Mouse (Mus musculus): Measurements from ENCODE around the gene Arhgap20. TPM values are rescaled to one million over a fixed set of nuclear protein-coding genes. Genes with fewer than 3 reads are reported as not detected.

Gene Arhgap20
- polyA plus RNA-seq, 1 experiment = 9.2 TPM

DNA sequence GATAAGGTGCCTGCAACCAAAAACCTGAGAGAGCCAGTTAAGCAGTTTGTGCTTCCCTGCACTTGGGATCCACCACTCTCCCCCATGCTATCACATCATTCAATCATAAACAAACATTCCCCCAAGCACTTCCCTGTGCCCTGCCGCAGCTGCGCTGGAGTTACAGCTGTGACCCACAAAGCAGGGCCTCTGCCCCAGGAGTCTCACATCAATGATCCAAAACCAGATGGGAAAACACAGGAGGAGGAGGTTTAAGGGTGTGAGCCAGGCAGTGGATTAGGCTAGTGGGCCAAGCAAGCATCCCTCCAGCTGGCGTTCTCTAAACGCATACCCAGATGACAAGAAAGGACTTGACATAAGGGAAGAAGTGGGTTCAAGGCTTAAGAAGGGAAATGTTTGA is 109.2 kb downstream of the Arhgap20 start:
- TF ChIP-seq POLR2A (IDR thresholded peaks at IDR 0.05; ENCODE audit: borderline replicate concordance, extremely low read depth, insufficient read depth, insufficient read length, poor library complexity, severe bottlenecking) (no peak), CTCF (IDR thresholded peaks at IDR 0.05; ENCODE audit: borderline replicate concordance, extremely low read depth, insufficient read depth, insufficient read length) (no peak)
- DNase-seq (ENCODE audit: low read depth) = peak; percentile 14

DNA sequence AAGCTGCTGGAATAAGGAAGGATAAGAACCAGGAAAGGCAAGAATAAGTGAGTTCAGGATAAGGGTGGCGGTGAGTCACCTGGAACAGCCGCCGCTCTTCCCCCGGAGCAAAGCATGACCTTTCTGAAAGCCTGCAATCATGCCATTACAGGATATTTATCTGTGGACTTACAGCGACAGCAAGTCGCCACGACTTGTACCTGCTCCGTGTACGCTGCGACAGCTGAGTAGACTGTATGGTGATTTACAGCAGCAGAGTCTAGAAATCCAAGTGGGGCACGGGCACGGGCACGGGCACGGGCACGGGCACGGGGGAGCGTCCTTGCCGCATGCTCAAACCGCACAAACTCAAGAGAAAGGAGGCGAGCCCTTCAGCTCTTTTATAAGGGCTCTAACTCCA is 110.4 kb downstream of the Arhgap20 start:
- DNase-seq (ENCODE audit: low read depth) = no peak
- TF ChIP-seq POLR2A (IDR thresholded peaks at IDR 0.05; ENCODE audit: borderline replicate concordance, extremely low read depth, insufficient read depth, insufficient read length, poor library complexity, severe bottlenecking) = no peak
- TF ChIP-seq CTCF (IDR thresholded peaks at IDR 0.05; ENCODE audit: borderline replicate concordance, extremely low read depth, insufficient read depth, insufficient read length) = no peak

DNA sequence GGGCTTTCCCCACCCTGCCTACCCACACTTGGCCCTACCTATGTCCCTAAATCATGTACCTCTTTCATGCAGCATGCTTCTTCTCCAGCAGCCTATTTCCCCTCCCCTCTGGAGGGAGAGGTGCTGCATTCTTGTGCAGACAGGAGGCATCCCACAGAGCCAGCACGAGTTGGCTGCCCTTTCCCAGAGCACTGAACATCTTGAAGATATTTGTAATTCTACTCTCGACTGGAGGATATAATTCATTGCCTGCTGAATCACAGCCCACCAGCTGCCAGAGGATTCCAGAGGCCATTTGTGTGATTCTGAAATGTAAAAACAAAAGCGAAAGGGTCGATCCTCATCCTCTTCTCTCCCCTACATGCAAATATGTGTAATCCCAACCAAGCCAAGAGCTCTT is 116.2 kb downstream of the Arhgap20 start:
- no peak for TF ChIP-seq POLR2A (IDR thresholded peaks at IDR 0.05; ENCODE audit: borderline replicate concordance, extremely low read depth, insufficient read depth, insufficient read length, poor library complexity, severe bottlenecking)
- no peak for TF ChIP-seq CTCF (IDR thresholded peaks at IDR 0.05; ENCODE audit: borderline replicate concordance, extremely low read depth, insufficient read depth, insufficient read length)

DNA sequence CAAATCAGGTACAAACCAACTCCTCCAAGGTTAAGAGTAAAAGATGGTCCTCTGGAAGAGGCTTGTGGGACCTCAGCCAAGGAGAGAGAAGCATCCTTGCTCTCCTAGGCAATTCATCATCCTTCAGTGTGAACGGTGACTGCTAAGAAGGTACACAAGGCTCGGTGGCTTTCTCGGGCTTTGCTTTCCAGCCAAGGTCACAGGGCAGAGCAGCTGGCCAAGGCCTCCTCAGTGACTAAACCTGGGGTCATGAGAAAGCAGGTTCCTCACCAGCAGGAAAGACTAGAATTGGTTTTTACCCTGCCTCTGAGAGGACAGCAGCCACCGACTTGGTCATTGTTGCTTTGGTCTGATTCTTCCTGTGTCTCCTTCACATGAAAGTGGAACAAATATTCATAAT is 116.7 kb downstream of the Arhgap20 start:
- no peak for TF ChIP-seq CTCF (IDR thresholded peaks at IDR 0.05; ENCODE audit: borderline replicate concordance, extremely low read depth, insufficient read depth, insufficient read length)
- no peak for TF ChIP-seq POLR2A (IDR thresholded peaks at IDR 0.05; ENCODE audit: borderline replicate concordance, extremely low read depth, insufficient read depth, insufficient read length, poor library complexity, severe bottlenecking)

More for the DNA sequence above, 116.2 kb downstream of the Arhgap20 start:
- peak; percentile 30 for DNase-seq (ENCODE audit: low read depth)

DNA sequence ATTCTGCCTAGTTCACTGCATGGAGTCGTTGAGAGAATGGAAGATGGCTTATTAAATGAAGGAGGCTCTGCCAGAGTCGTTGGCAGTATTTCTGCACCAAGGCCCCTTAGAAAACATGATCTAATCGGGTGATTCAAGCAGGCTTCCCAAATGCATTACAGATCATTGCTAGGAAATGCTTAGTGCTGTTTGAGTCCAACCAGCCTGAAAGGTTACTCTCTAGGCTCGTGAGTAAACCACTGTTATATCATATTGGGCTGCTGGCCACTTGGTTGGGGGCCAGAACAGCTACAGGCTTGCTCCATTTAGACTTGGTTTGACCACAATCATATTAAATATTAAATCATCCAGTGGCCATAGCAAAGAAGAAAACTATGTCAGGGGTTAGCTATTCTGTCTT is 118.2 kb downstream of the Arhgap20 start:
- peak; percentile 12 for DNase-seq (ENCODE audit: low read depth)
- no peak for TF ChIP-seq CTCF (IDR thresholded peaks at IDR 0.05; ENCODE audit: borderline replicate concordance, extremely low read depth, insufficient read depth, insufficient read length)
- TF ChIP-seq POLR2A (IDR thresholded peaks at IDR 0.05; ENCODE audit: borderline replicate concordance, extremely low read depth, insufficient read depth, insufficient read length, poor library complexity, severe bottlenecking) = no peak

More for the DNA sequence above, 116.7 kb downstream of the Arhgap20 start:
- DNase-seq (ENCODE audit: low read depth) = no peak

DNA sequence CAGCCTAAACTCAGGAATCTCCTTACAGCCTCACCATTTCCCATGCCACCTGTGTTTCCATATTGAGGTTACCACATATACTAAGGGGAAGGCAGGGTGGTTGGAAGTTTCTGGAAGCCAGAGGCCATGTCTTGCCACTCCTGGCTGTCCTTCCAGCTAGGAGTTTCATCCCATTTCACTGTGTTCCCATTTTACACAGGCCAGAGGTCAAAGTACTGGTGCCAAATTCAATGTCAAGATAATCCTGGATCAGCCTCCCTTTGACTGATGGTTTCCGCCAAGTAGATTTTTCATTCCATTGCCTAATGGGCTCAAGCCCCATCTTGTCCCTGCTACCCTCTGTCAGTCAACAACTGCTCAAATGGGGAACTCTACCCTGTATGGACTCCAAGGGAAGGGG is 127.8 kb downstream of the Arhgap20 start:
- TF ChIP-seq CTCF (IDR thresholded peaks at IDR 0.05; ENCODE audit: borderline replicate concordance, extremely low read depth, insufficient read depth, insufficient read length) (no peak), POLR2A (IDR thresholded peaks at IDR 0.05; ENCODE audit: borderline replicate concordance, extremely low read depth, insufficient read depth, insufficient read length, poor library complexity, severe bottlenecking) (no peak)
- DNase-seq (ENCODE audit: low read depth) = no peak

Other genes starting within 250 kb of the Arhgap20 start
- 22.4 and 29.1 TPM in 2 replicates for gene Fdx1, start 198.2 kb downstream of the Arhgap20 start, polyA plus RNA-seq (2012; rRNA removed)

All from brain, embryonic 14.5 days (tissue).